Mouse (Mus musculus): ENCODE data around the gene Srp9. TPM values are rescaled to one million over a fixed set of nuclear protein-coding genes. Genes with fewer than 3 reads are reported as not detected.

The Srp9 gene
- polyA plus RNA-seq (2015; fragmentation: Nextera tagmentation; extraction: Ambion mirVana), result 131 and 132 TPM in 2 replicates

DNA sequence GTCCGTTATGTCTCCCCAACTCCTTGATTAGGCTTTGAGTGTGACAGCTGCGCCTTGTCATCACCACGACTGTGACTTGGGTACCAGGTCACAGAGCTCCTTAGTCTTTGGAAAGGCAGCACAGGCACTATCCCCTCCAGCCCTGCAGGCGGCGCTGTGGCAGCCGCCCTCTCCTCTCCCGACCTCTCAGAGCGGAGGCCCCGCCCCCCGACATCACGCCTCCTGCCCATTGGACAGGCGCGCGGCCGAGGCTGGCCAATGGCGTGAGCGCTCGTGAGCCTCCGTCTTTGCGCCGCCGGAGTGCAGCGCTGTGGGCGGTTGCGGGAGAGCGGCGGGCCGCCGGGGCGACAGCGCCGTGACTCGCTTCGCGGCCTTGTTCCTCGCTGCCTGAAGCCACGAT lies at the start of gene Srp9:
Gene Srp9, plus strand, starts transcription at position 232 of the 400 bp plus-strand sequence.
- Histone ChIP-seq H3K27ac (ENCODE audit: low read length) (peak within 1 kb of the TSS; percentile 88), H3K27me3 (ENCODE audit: insufficient read depth, low read length) (no peaks in the 10 kb centered on the region), H3K4me3 (ENCODE audit: low read length) (peak within 1 kb of the TSS; percentile 87), H3K4me2 (replicated peaks; ENCODE audit: low read depth, low read length) (peak within 1 kb of the TSS; percentile 60), H3K9ac (replicated peaks; ENCODE audit: low read length) (peak within 1 kb of the TSS; percentile 86), H3K9me3 (ENCODE audit: low read length) (no peaks in the 10 kb centered on the region), H3K4me1 (ENCODE audit: insufficient read depth, low read length) (peaks cover 12% of the 10 kb centered on the region), H3K36me3 (ENCODE audit: insufficient read depth, low read length) (peaks cover 13% of the 10 kb centered on the region)
- ATAC-seq (ENCODE audit: low FRiP score, low TSS enrichment), result peak; percentile 99
- WGBS, result under 1% methylated on average over 36 of the region's 37 CpGs

DNA sequence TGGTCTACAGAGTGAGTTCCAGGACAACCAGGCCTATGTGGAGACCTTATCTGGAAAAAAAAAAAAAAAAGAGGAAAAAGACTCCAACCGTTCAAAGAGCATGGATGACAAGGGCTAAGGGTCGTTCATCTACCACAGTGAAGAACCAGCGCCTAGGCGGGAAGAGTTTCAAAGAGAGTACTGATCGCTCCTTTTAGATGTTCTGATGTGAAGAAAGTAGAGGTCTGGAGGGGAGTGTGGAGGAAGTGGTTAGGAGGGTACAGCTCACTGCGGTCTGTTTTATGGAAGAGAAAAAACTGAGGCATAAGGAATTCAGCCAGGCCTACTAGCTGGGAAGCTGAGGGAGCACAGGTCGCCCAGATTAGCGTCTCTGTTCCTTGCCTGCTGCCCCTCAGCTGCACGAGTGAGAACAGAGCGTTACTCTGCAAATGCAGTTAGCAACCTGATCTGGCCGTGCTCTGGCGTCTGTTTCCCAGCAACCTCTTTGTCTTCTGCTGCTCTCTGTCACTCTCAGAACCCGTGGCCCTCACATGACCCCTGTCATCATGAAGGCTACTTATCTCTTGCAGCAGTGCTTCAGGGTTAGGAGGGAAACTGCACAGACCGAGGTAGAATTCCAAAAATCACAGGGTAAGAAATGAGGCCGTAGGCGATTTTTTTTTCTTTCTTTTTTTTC lies 42.7 kb upstream of the Srp9 start:
- Histone ChIP-seq H3K4me3 (ENCODE audit: low read length) (no peak overlapping the region), H3K27me3 (ENCODE audit: insufficient read depth, low read length) (no peaks in the 10 kb centered on the region), H3K36me3 (ENCODE audit: insufficient read depth, low read length) (no peaks in the 10 kb centered on the region), H3K9ac (replicated peaks; ENCODE audit: low read length) (no peak overlapping the region), H3K27ac (ENCODE audit: low read length) (0 out of 2 replicates have a peak overlapping the region, but pooled peaks have one; percentile 25), H3K9me3 (ENCODE audit: low read length) (peaks cover 7% of the 10 kb centered on the region), H3K4me1 (ENCODE audit: insufficient read depth, low read length) (peaks cover 5% of the 10 kb centered on the region), H3K4me2 (replicated peaks; ENCODE audit: low read depth, low read length) (peak overlapping the region; percentile 1; the same call in 1 of the 2 replicates)
- peak; percentile 79 for ATAC-seq (ENCODE audit: low FRiP score, low TSS enrichment)
- WGBS, result 22% methylated on average over 16 of the region's 16 CpGs

DNA sequence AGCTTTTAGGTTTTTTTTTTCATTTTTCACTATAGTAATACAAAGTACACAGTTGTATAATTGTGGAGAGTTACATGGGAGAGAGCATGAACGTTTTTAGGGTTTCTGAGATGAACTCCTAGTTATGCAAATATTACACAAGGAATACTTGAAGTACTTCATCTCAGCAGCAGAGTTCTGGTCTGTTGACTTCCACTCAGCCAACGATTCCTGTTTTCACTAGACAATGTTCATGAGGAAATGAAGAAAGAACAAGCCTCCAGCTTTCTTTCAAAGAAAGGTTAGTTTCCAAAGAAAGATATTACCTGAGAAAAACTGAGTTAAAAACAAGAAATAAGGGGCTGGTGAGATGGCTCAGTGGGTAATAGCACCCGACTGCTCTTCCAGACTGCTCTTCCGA lies 41.1 kb upstream of the Srp9 start:
- ATAC-seq (ENCODE audit: low FRiP score, low TSS enrichment), result no peak
- 70% methylated on average over 4 of the region's 4 CpGs for WGBS
- Histone ChIP-seq H3K4me2 (replicated peaks; ENCODE audit: low read depth, low read length) (no peak overlapping the region), H3K27ac (ENCODE audit: low read length) (no peak overlapping the region), H3K36me3 (ENCODE audit: insufficient read depth, low read length) (no peaks in the 10 kb centered on the region), H3K4me3 (ENCODE audit: low read length) (no peak overlapping the region), H3K9me3 (ENCODE audit: low read length) (peaks cover 2% of the 10 kb centered on the region), H3K27me3 (ENCODE audit: insufficient read depth, low read length) (no peaks in the 10 kb centered on the region), H3K9ac (replicated peaks; ENCODE audit: low read length) (no peak overlapping the region), H3K4me1 (ENCODE audit: insufficient read depth, low read length) (peaks cover 13% of the 10 kb centered on the region)

DNA sequence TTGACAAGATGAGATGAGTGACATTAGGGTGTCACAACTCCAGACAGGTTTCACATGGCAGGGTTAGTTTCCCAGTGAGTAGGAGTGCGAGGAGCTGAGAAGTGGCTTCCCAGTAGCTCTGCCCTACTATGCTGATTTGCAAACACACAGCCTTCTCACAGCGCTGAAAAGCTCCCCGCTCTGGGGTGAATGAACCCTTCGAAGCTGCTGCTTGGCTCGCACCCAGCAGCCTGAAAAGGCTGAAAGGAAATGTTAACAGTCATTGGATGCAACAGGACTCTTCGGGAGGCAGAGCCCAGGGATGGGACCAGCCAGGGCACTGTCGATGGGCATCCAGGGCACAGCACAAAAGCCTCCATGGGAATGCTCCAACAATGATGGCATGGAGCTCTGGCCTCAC lies 37.8 kb upstream of the Srp9 start:
- H3K27ac ChIP-seq (ENCODE audit: low read length), result no peak overlapping the region
- ATAC-seq (ENCODE audit: low FRiP score, low TSS enrichment), result no peak
- 55% methylated on average over 7 of the region's 7 CpGs for WGBS
- H3K27me3 ChIP-seq (ENCODE audit: insufficient read depth, low read length), result no peaks in the 10 kb centered on the region
- H3K9me3 ChIP-seq (ENCODE audit: low read length), result no peaks in the 10 kb centered on the region
- peaks cover 44% of the 10 kb centered on the region for H3K4me1 ChIP-seq (ENCODE audit: insufficient read depth, low read length)
- H3K9ac ChIP-seq (replicated peaks; ENCODE audit: low read length), result no peak overlapping the region
- no peak overlapping the region for H3K4me2 ChIP-seq (replicated peaks; ENCODE audit: low read depth, low read length)
- no peaks in the 10 kb centered on the region for H3K36me3 ChIP-seq (ENCODE audit: insufficient read depth, low read length)
- H3K4me3 ChIP-seq (ENCODE audit: low read length), result no peak overlapping the region

DNA sequence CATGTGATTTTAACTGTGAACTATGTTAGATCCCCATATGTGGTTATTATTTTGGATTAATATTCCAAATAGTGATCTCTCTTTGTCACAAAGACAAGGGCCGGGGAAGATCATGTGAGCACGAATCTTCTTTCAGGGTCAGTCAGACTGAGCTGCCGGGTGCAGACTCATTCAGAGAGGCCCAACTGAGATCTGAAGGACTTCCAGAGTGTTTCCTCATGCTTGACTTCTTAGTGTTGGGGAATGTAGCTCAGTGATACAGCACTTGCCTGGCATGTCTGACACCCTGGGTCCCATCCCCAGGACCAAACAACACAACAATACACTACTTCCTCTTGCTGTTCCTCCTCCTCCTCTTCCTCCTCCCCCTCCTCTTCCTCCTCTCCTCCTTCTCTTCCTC lies 37.2 kb upstream of the Srp9 start:
- no peaks in the 10 kb centered on the region for H3K27me3 ChIP-seq (ENCODE audit: insufficient read depth, low read length)
- ATAC-seq (ENCODE audit: low FRiP score, low TSS enrichment), result no peak
- no peak overlapping the region for H3K27ac ChIP-seq (ENCODE audit: low read length)
- peaks cover 46% of the 10 kb centered on the region for H3K4me1 ChIP-seq (ENCODE audit: insufficient read depth, low read length)
- no peaks in the 10 kb centered on the region for H3K9me3 ChIP-seq (ENCODE audit: low read length)
- no peaks in the 10 kb centered on the region for H3K36me3 ChIP-seq (ENCODE audit: insufficient read depth, low read length)
- no peak overlapping the region for H3K9ac ChIP-seq (replicated peaks; ENCODE audit: low read length)
- no peak overlapping the region for H3K4me2 ChIP-seq (replicated peaks; ENCODE audit: low read depth, low read length)
- H3K4me3 ChIP-seq (ENCODE audit: low read length), result no peak overlapping the region
- 83% methylated on average over 3 of the region's 3 CpGs for WGBS

DNA sequence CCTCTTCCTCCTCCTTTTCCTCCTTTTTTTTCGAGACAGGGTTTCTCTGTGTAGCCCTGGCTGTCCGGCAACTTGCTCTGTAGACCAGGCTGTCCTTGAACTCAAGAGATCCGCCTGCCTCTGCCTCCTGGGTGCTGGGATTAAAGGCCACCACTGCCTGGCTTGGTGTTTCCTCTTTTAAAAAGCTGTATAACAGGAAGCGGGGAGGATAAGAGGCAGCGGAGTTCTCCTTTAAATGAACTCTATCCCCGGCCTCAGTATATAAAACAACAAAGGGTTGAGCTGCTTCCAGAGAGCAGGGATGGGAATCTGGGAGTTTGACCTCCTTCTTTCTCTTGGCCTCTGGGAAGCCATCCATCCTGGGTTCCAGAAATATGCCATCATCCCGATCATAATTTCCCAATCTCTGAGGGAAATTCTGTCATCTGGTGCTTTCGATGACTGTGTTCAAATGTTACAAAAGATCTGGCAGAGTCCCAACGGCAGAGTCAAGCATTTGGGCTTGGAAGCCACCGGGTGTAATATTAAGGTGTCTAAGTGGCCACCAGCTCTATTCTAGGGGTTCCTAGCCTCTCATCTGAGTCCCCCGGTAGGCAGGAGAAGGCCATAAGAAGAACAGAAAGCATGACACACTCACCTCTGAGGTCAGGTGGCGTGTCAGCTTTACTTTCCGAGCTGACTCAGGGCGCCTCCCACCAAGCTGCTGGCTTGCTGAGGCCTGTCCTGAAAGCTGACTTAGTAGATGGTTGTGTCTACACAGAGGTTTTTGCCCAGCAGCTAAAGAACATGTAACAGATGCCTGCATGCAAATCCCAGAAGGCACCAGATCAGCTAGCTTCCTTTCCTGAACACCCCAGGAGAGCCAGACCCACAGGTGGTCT lies 36.5 kb upstream of the Srp9 start:
- 76% methylated on average over 14 of the region's 14 CpGs for whole genome bisulfite sequencing
- H3K4me3 ChIP-seq (ENCODE audit: low read length), result no peak overlapping the region
- H3K27me3 ChIP-seq (ENCODE audit: insufficient read depth, low read length), result no peaks in the 10 kb centered on the region
- H3K4me1 ChIP-seq (ENCODE audit: insufficient read depth, low read length), result peaks cover 46% of the 10 kb centered on the region
- H3K9ac ChIP-seq (replicated peaks; ENCODE audit: low read length), result no peak overlapping the region
- H3K9me3 ChIP-seq (ENCODE audit: low read length), result no peaks in the 10 kb centered on the region
- H3K27ac ChIP-seq (ENCODE audit: low read length), result peak overlapping the region; percentile 49; the same call in 1 of the 2 replicates
- ATAC-seq (ENCODE audit: low FRiP score, low TSS enrichment), result no peak
- no peaks in the 10 kb centered on the region for H3K36me3 ChIP-seq (ENCODE audit: insufficient read depth, low read length)
- H3K4me2 ChIP-seq (replicated peaks; ENCODE audit: low read depth, low read length), result no peak overlapping the region

DNA sequence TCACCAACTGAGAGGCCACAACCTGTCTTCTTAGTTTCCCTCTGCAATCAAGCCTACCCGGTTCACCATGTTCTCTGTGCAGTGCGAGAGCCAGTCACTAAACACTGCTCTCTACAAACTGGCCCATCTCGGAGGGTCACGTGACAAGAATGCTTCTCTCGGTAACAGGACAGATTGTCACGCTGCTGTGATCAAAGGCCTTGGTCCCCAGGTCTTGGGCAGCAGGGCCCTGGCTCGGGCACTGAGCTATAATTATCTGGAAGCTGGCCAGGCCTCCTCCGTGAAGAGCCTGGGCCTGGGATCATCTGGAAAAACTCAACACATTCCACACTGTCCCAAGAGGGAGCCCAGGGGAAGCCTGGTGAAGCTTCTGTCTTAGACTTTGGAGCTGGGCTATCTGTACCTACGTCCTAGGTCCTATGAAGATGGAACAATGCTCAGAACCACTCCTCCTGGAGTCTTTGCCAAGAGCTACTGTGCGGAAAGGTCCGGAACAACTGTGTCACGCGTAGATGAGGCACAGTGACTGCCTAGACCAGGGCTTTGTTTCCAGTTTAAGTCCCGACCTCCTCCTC lies 35.6 kb upstream of the Srp9 start:
- H3K27me3 ChIP-seq (ENCODE audit: insufficient read depth, low read length), result no peaks in the 10 kb centered on the region
- H3K4me1 ChIP-seq (ENCODE audit: insufficient read depth, low read length), result peaks cover 46% of the 10 kb centered on the region
- no peak overlapping the region for H3K9ac ChIP-seq (replicated peaks; ENCODE audit: low read length)
- H3K4me2 ChIP-seq (replicated peaks; ENCODE audit: low read depth, low read length), result no peak overlapping the region
- no peak overlapping the region for H3K4me3 ChIP-seq (ENCODE audit: low read length)
- peak overlapping the region; percentile 49 for H3K27ac ChIP-seq (ENCODE audit: low read length)
- no peaks in the 10 kb centered on the region for H3K36me3 ChIP-seq (ENCODE audit: insufficient read depth, low read length)
- ATAC-seq (ENCODE audit: low FRiP score, low TSS enrichment), result peak; percentile 52
- WGBS, result 35% methylated on average over 14 of the region's 14 CpGs
- no peaks in the 10 kb centered on the region for H3K9me3 ChIP-seq (ENCODE audit: low read length)

DNA sequence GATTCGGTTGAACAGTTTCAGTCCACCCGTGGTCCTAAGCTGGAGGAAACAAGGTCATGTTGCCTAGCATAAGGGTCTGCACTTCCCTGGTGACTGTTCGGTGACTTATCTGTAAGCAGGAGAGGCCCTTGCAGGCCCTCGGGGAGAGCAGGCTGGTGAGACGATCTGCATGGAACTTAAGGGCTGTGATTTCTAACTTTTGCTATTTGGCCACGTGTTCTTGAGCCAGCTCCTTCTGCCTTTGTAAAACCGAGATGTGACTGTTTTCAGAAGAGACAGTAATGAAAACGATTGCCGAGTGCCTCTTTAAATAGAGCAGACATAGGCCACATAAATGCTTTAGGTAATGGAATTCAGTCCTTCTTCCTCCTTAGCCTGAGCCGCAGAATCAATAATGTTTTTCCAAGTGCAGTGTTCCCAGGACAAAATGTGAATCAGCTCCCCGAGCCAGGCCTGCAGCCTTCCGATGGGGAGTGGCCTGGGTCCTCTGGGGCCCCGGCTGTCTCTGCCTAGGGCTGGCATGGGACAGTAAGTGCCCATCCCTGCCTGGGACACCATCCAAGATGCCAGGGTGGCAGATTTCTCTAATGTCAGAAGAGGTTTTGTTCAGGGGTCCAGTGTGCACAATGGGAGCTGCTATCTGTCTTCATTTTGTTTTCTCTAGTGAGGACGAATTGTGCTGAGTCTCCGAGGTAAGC lies 34.8 kb upstream of the Srp9 start:
- peaks cover 51% of the 10 kb centered on the region for H3K4me1 ChIP-seq (ENCODE audit: insufficient read depth, low read length)
- no peak for ATAC-seq (ENCODE audit: low FRiP score, low TSS enrichment)
- H3K9ac ChIP-seq (replicated peaks; ENCODE audit: low read length), result 0 out of 2 replicates have a peak overlapping the region, but pooled peaks have one; percentile 9
- no peak overlapping the region for H3K4me2 ChIP-seq (replicated peaks; ENCODE audit: low read depth, low read length)
- H3K27ac ChIP-seq (ENCODE audit: low read length), result peak overlapping the region; percentile 49
- no peak overlapping the region for H3K4me3 ChIP-seq (ENCODE audit: low read length)
- WGBS, result 39% methylated on average over 15 of the region's 15 CpGs
- H3K9me3 ChIP-seq (ENCODE audit: low read length), result no peaks in the 10 kb centered on the region
- H3K36me3 ChIP-seq (ENCODE audit: insufficient read depth, low read length), result no peaks in the 10 kb centered on the region
- H3K27me3 ChIP-seq (ENCODE audit: insufficient read depth, low read length), result no peaks in the 10 kb centered on the region

DNA sequence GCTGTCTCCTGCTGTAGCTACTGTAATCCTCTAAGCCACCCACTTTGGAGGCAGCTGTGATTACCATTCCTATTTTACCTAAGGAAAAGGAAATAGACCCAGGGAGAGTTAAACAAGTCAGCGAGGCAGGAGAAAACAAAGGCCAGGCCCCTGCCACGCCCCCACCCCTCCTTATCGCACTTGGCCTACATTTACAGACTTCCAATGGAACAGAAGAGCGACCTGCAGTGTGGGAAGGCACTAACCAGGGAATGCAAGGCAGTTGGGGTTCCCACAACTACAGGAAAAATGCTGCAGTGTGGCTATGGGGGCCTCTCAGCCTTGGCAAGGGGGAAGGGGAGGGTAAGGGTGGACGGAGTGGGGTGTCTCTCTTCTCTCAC lies 34.2 kb upstream of the Srp9 start:
- H3K4me3 ChIP-seq (ENCODE audit: low read length), result no peak overlapping the region
- 36% methylated on average over 5 of the region's 5 CpGs for WGBS
- no peak for ATAC-seq (ENCODE audit: low FRiP score, low TSS enrichment)
- H3K27me3 ChIP-seq (ENCODE audit: insufficient read depth, low read length), result no peaks in the 10 kb centered on the region
- H3K4me1 ChIP-seq (ENCODE audit: insufficient read depth, low read length), result peaks cover 56% of the 10 kb centered on the region
- H3K27ac ChIP-seq (ENCODE audit: low read length), result peak overlapping the region; percentile 49
- no peak overlapping the region for H3K4me2 ChIP-seq (replicated peaks; ENCODE audit: low read depth, low read length)
- H3K9me3 ChIP-seq (ENCODE audit: low read length), result no peaks in the 10 kb centered on the region
- no peak overlapping the region for H3K9ac ChIP-seq (replicated peaks; ENCODE audit: low read length)
- H3K36me3 ChIP-seq (ENCODE audit: insufficient read depth, low read length), result no peaks in the 10 kb centered on the region
